Mouse (Mus musculus) layer of hippocampus, postnatal 25 days (tissue): ENCODE measurements at regions not wholly inside any gene's neighbourhood (a gene's known extent, or its start where the extent isn't known, plus 50 kb on each side); places are given as distances from the start of the nearest gene placed in this dataset.

Experiments used
- DNase-seq, 2 experiments: peaks; one replicate each; pipeline ENCODE4 v3.0.0; 2022; ENCODE audit warnings: mixed read lengths in 2 of 2, low spot score in 1 of 2; ENCODE audit errors: extremely low spot score in 1 of 2

GRCm38 (mm10) chr3:35688111-35688510, 65.8 kb upstream of the Atp11b start:
- DNase-seq: no peak

- DNase-seq: no peak
These were observed 65.1 kb upstream of the Atp11b start for GRCm38 (mm10) chr3:35688781-35689180.

- peak; percentile 44 to 68 for DNase-seq
These were observed 60.9 kb upstream of the Atp11b start for GRCm38 (mm10) chr3:35693039-35693438.

GRCm38 (mm10) chr3:35693551-35693950, 60.4 kb upstream of the Atp11b start:
- no peak for DNase-seq

- DNase-seq: no peak
These were observed 59.7 kb upstream of the Atp11b start for GRCm38 (mm10) chr3:35694241-35694640.

- DNase-seq: no peak
These were observed 58.0 kb upstream of the Atp11b start for GRCm38 (mm10) chr3:35695859-35696258.

- no peak for DNase-seq
These were observed 54.6 kb upstream of the Atp11b start for GRCm38 (mm10) chr3:35699266-35699665.

GRCm38 (mm10) chr3:35699979-35700378, 53.9 kb upstream of the Atp11b start:
- DNase-seq: no peak

- no peak for DNase-seq
These were observed 50.2 kb upstream of the Atp11b start for GRCm38 (mm10) chr3:35703528-35704327.
